Mouse (Mus musculus): ENCODE data around the gene Hist2h2aa1. TPM values are rescaled to one million over a fixed set of nuclear protein-coding genes. Genes with fewer than 3 reads are reported as not detected.
"Not testable (repeated sequence)": the region's sequence is repeated elsewhere in the genome, so short reads cannot be mapped to it uniquely, and the experiment has no call there.

Gene Hist2h2aa1
- 30.6 and 55.7 TPM in 2 replicates for polyA plus RNA-seq (2015; fragmentation: Nextera tagmentation; extraction: Ambion mirVana)

DNA sequence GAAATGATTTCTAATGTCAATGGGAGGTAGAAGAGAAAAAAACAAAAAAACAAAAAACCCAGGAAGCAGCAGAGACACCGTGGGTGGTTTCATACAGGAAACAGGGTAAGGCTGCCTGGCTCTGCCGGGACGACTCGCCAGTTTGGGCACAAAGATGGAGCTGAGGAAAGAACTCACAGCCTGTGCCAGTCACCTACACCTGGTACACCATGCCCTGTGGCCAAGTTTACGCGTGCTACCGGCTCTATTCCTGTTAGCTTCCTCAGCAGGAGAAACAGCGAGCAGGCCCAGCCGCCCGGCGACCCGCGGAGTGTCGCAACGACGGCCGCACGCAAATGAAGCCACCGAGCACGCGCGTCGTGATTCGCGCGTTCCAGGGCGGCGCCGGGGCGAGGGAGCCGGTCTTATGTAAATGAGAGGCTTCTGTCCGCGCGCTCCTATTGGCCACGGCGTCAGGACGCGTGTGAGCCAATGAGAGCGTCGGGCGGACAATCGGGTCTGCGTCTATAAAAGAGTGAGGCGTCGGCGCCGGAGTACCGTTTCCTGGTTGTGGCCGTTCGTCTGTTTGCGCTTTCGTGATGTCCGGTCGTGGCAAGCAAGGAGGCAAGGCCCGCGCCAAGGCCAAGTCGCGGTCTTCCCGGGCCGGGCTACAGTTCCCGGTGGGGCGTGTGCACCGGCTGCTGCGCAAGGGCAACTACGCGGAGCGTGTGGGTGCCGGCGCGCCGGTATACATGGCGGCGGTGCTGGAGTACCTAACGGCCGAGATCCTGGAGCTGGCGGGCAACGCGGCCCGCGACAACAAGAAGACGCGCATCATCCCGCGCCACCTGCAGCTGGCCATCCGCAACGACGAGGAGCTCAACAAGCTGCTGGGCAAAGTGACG, at the start of gene Hist2h2aa1:
Gene Hist2h2aa1, plus strand, starts transcription at position 495 of the 884 bp plus-strand sequence.
- not testable (repeated sequence) for H3K27me3 ChIP-seq (replicated peaks; ENCODE audit: control insufficient read depth, insufficient read depth, low read length); H3K9me3 ChIP-seq (ENCODE audit: control insufficient read depth); H3K36me3 ChIP-seq (ENCODE audit: control insufficient read depth, insufficient read depth)
- Histone ChIP-seq H3K4me1 (replicated peaks; ENCODE audit: control insufficient read depth, insufficient read depth, low read length) (peaks cover 12% of the 10 kb centered on the region), H3K9ac (ENCODE audit: low read depth, low read length) (peak within 1 kb of the TSS; percentile 62), H3K27ac (ENCODE audit: low read depth, low read length) (peak within 1 kb of the TSS; percentile 87), H3K4me3 (ENCODE audit: low read depth, low read length) (peak within 1 kb of the TSS; percentile 43), H3K4me2 (replicated peaks; ENCODE audit: low read depth) (peak within 1 kb of the TSS; percentile 78)
- ATAC-seq: peak; percentile 84
- under 1% methylated on average over 21 of the region's 88 CpGs for WGBS

DNA sequence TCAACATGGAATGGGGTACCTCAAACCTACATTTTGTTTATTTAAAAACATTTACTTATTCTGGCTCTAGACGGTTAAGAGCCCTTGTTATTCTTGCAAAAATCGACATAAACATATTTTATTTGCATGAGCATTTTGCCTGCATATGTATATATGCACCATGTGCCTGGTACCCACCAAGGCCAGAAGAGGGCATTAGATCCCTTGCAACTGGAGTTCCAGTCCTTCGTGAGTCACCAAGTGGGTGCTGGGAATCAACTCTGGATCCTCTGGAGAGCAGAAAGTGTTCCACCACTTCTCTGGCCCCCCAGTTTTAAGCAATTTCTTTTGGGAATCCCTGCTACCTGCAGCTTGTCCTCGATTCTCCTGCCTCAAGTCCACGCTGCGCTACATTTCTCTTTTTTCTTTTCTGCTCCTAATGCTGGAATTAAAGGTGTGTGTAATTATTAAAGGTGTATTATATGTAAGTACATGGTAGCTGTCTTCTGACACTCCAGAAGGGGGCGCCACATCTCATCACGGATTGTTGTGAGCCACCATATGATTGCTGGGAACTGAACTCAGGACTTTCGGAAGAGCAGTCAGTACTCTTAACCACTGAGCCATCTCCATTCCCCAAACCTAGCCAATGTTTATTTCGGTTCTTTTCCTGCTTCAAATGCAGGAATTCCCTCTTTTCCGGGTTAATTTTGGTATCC, 49.5 kb upstream of the Hist2h2aa1 start:
- H3K36me3 ChIP-seq (ENCODE audit: control insufficient read depth, insufficient read depth): no peaks in the 10 kb centered on the region
- H3K27me3 ChIP-seq (replicated peaks; ENCODE audit: control insufficient read depth, insufficient read depth, low read length): no peaks in the 10 kb centered on the region
- H3K27ac ChIP-seq (ENCODE audit: low read depth, low read length): no peak overlapping the region
- no peak overlapping the region for H3K4me2 ChIP-seq (replicated peaks; ENCODE audit: low read depth)
- 93% methylated on average over 11 of the region's 11 CpGs for WGBS
- H3K4me1 ChIP-seq (replicated peaks; ENCODE audit: control insufficient read depth, insufficient read depth, low read length): no peaks in the 10 kb centered on the region; the same call in 1 of the 2 replicates
- no peak for ATAC-seq
- no peak overlapping the region for H3K4me3 ChIP-seq (ENCODE audit: low read depth, low read length)
- H3K9me3 ChIP-seq (ENCODE audit: control insufficient read depth): no peaks in the 10 kb centered on the region
- H3K9ac ChIP-seq (ENCODE audit: low read depth, low read length): no peak overlapping the region
- TF ChIP-seq CTCF (IDR thresholded peaks at IDR 0.05; ENCODE audit: low read depth): no peak; the same call in 1 of the 2 replicates

DNA sequence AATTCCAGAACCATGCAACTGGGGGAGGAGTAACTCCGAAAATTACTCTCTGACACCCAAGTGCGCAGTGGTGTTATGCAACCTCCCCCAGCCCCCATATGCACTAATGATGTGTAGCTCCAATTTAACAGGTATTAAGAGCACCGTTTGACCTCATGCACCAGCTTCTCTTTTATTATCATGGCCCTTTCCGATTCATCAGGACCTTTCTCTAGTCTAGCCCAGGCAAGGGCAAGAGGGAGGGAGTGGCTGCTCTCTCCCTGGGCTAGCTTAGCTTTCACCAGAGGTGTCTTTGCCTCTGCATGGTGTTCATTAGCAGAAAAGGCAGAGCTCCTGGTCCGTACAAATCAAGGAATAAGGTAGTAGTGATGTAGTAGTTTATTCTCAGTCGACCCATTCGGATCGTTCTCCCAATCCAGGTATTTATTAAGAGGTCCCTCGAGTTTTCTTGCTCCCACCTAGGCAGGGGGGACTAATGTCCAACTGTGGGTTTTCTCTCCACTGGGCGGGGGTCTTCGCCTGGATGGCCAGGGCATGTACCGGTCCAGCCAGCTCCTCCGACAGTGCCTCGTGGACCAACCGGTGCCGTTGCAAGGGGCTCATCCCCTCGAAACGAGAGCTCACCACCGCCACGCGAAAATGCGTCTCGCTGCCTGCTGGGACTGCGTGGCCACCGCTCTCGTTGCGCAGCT, 48.7 kb upstream of the Hist2h2aa1 start:
- Histone ChIP-seq H3K9me3 (ENCODE audit: control insufficient read depth) (no peaks in the 10 kb centered on the region), H3K27ac (ENCODE audit: low read depth, low read length) (peak overlapping the region; percentile 82; the same call in 1 of the 2 replicates), H3K36me3 (ENCODE audit: control insufficient read depth, insufficient read depth) (no peaks in the 10 kb centered on the region), H3K4me3 (ENCODE audit: low read depth, low read length) (peak overlapping the region; percentile 59), H3K4me2 (replicated peaks; ENCODE audit: low read depth) (peak overlapping the region; percentile 91), H3K27me3 (replicated peaks; ENCODE audit: control insufficient read depth, insufficient read depth, low read length) (no peaks in the 10 kb centered on the region), H3K4me1 (replicated peaks; ENCODE audit: control insufficient read depth, insufficient read depth, low read length) (no peaks in the 10 kb centered on the region; the same call in 1 of the 2 replicates), H3K9ac (ENCODE audit: low read depth, low read length) (peak overlapping the region; percentile 57)
- TF ChIP-seq CTCF (IDR thresholded peaks at IDR 0.05; ENCODE audit: low read depth): no peak
- WGBS: 18% methylated on average over 27 of the region's 27 CpGs
- ATAC-seq: no peak

DNA sequence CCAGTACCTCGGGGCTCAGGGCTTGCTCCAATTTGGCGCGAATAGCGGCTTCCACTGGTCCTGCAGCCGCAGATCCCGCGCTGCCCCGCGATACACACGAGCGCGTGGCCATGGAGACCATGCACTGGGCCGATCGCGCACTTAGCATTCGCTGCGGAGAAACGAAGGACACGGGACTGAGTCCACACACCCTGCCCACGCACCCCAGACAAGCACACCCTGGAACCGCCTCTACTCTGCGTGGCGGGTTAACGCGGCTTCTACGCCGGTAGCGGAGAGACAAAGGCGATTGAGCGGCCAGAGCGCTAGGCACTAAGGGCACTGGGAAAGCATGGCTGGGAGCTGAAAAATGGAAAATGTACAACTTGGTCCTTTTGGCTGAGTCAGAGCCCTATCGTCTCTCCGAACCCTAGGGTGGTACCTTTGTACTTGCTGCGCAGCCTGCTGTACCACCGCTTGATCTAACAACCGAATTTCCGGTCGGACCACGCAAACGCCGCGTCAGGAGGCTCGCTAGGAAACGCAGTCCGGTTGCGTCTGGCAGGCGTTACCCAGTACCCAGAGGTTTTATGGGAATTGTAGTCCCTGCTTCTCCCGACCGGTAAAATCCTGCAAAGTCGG, 48.1 kb upstream of the Hist2h2aa1 start:
- peak; percentile 41 for TF ChIP-seq CTCF (IDR thresholded peaks at IDR 0.05; ENCODE audit: low read depth)
- WGBS: under 1% methylated on average over 50 of the region's 50 CpGs

DNA sequence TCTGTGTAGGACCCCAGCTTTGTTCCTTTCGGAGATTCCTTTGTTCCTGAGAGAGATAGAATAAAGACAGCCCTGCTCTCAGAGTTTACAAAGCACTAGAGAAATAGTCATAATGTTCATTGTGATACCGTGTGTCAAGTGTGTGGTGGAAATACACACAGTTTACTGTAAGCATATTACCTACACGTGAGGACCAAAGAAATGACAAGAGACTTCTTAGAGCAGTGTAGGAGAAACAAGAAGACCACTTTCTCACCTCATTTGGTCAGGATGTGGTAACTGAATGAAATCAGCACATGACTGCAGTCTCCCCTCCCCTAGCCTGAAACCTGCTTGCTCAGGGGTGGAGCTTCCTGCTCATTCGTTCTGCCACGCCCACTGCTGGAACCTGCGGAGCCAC, 47.1 kb upstream of the Hist2h2aa1 start:
- under 1% methylated on average over 6 of the region's 6 CpGs for WGBS
- H3K4me3 ChIP-seq (ENCODE audit: low read depth, low read length): peak overlapping the region; percentile 59
- no peaks in the 10 kb centered on the region for H3K9me3 ChIP-seq (ENCODE audit: control insufficient read depth)
- no peaks in the 10 kb centered on the region for H3K27me3 ChIP-seq (replicated peaks; ENCODE audit: control insufficient read depth, insufficient read depth, low read length)
- H3K9ac ChIP-seq (ENCODE audit: low read depth, low read length): no peak overlapping the region
- peak overlapping the region; percentile 91 for H3K4me2 ChIP-seq (replicated peaks; ENCODE audit: low read depth)
- no peaks in the 10 kb centered on the region; the same call in 1 of the 2 replicates for H3K4me1 ChIP-seq (replicated peaks; ENCODE audit: control insufficient read depth, insufficient read depth, low read length)
- H3K36me3 ChIP-seq (ENCODE audit: control insufficient read depth, insufficient read depth): no peaks in the 10 kb centered on the region
- no peak overlapping the region for H3K27ac ChIP-seq (ENCODE audit: low read depth, low read length)
- ATAC-seq: peak; percentile 14; the same call in 1 of the 2 replicates
- TF ChIP-seq CTCF (IDR thresholded peaks at IDR 0.05; ENCODE audit: low read depth): no peak

More for the DNA sequence above, 48.1 kb upstream of the Hist2h2aa1 start:
- H3K4me3 ChIP-seq (ENCODE audit: low read depth, low read length): peak overlapping the region; percentile 59
- no peaks in the 10 kb centered on the region for H3K27me3 ChIP-seq (replicated peaks; ENCODE audit: control insufficient read depth, insufficient read depth, low read length)
- H3K4me1 ChIP-seq (replicated peaks; ENCODE audit: control insufficient read depth, insufficient read depth, low read length): no peaks in the 10 kb centered on the region; the same call in 1 of the 2 replicates
- H3K36me3 ChIP-seq (ENCODE audit: control insufficient read depth, insufficient read depth): no peaks in the 10 kb centered on the region
- peak; percentile 92 for ATAC-seq
- H3K9me3 ChIP-seq (ENCODE audit: control insufficient read depth): no peaks in the 10 kb centered on the region
- H3K4me2 ChIP-seq (replicated peaks; ENCODE audit: low read depth): peak overlapping the region; percentile 91
- peak overlapping the region; percentile 57 for H3K9ac ChIP-seq (ENCODE audit: low read depth, low read length)
- H3K27ac ChIP-seq (ENCODE audit: low read depth, low read length): peak overlapping the region; percentile 82

DNA sequence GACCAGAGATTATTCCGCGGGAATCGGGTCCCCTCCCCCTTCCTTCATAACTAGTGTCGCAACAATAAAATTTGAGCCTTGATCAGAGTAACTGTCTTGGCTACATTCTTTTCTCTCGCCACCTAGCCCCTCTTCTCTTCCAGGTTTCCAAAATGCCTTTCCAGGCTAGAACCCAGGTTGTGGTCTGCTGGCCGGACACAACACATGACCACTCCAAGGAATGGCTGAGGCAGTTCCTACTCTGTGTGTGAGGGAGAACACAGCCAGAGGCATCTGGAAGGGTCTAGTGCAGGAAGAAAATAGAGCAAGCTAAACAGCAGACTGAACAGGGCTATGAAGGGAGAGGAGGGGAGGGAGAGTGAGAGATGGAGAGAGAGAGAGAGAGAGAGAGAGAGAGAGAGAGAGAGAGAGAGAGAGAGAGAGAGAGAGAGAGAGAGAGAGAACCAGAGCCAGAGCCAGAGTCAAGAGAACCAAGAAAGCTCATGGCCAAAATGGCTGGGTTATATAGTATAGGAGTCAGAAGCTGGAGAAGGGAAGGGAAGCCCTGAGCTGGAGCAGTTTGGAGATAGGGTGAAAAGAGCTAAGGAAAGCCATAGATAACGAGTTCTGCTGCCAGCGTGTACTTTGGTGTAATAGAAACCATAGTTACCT, 46.6 kb upstream of the Hist2h2aa1 start:
- not testable (repeated sequence) for H3K27ac ChIP-seq (ENCODE audit: low read depth, low read length); H3K36me3 ChIP-seq (ENCODE audit: control insufficient read depth, insufficient read depth); ATAC-seq; H3K27me3 ChIP-seq (replicated peaks; ENCODE audit: control insufficient read depth, insufficient read depth, low read length); H3K4me1 ChIP-seq (replicated peaks; ENCODE audit: control insufficient read depth, insufficient read depth, low read length); H3K9me3 ChIP-seq (ENCODE audit: control insufficient read depth); H3K9ac ChIP-seq (ENCODE audit: low read depth, low read length); H3K4me3 ChIP-seq (ENCODE audit: low read depth, low read length)
- H3K4me2 ChIP-seq (replicated peaks; ENCODE audit: low read depth): 0 out of 2 replicates have a peak overlapping the region, but pooled peaks have one; percentile 24
- WGBS: 25% methylated on average over 6 of the region's 8 CpGs
